Mouse (Mus musculus) liver, embryonic 18 days (tissue): Measurements from ENCODE around the gene Gosr1. TPM values are rescaled to one million over a fixed set of nuclear protein-coding genes. Genes with fewer than 3 reads are reported as not detected.

Source experiments
- polyA plus RNA-seq: library from polyadenylated mRNA; depleted of rRNA; stranded (reverse); fragments of >200 nt; gene quantifications from 2 replicates; pipeline ENCODE4 v1.2.3, GENCODE M21; 2012; rRNA removed

The Gosr1 gene
- 8.6 and 9.7 TPM in 2 replicates for polyA plus RNA-seq

GRCm38 (mm10) chr11:76763053-76763740 lies at the start of gene Gosr1:
Gene Gosr1 (minus strand): TSS chr11:76763579.

GRCm38 (mm10) chr11:76679508-76679907 lies 83.9 kb downstream of the Gosr1 start, which contains the start of gene Trarg1:
Gene Trarg1 (plus strand): TSS chr11:76679808.

Other genes starting within 250 kb of the Gosr1 start
- gene Abr, start 141.3 kb downstream of the Gosr1 start, polyA plus RNA-seq: 5.4 and 6.6 TPM in 2 replicates
- gene Bhlha9, start 91.1 kb downstream of the Gosr1 start, polyA plus RNA-seq: 0.02 TPM in 1 of 2 replicates, not detected in the other
- 0.01 and 0.02 TPM in 2 replicates for gene Trarg1, start 83.8 kb downstream of the Gosr1 start, polyA plus RNA-seq
- gene Cpd, start 83.4 kb upstream of the Gosr1 start, polyA plus RNA-seq: 5.7 and 7.1 TPM in 2 replicates
- gene Tmigd1, start 138.6 kb upstream of the Gosr1 start, polyA plus RNA-seq: 0.02 and 0.06 TPM in 2 replicates
- gene Blmh, start 161.2 kb upstream of the Gosr1 start, polyA plus RNA-seq: 15.7 and 16.2 TPM in 2 replicates
- 2.3 and 2.8 TPM in 2 replicates for gene Slc6a4, start 235.0 kb upstream of the Gosr1 start, polyA plus RNA-seq